ENCODE assay signal across 8 mouse cellular contexts in genomic region chr7:45831128-45831525, GRCm38 (mm10). TPM values are rescaled to one million over a fixed set of nuclear protein-coding genes. Genes with fewer than 3 reads are reported as not detected.
DNase-seq lines count a peak whose midpoint lies in the region; ATAC-seq and TF ChIP-seq lines count a peak whose summit lies in the region.

No protein-coding gene starts in this region.

- H3K4me1 ChIP-seq in heart, embryonic 12.5 days (replicated peaks) = peaks cover 22% of the 10 kb centered on the region
- no peaks in the 10 kb centered on the region for H3K4me1 ChIP-seq in ES-Bruce4 (ENCODE audit: control insufficient read depth, insufficient read depth, low read length)
- H3K4me1 ChIP-seq in forebrain, postnatal 0 days (ENCODE audit: insufficient read depth) = no peaks in the 10 kb centered on the region
- H3K4me1 ChIP-seq in midbrain, embryonic 10.5 days = peaks cover 44% of the 10 kb centered on the region

- TF ChIP-seq EP300 in ES-Bruce4 (IDR thresholded peaks at IDR 0.05; ENCODE audit: insufficient read depth, low read depth, low read length) = no peak

- WGBS in heart, embryonic 12.5 days = 17% methylated on average over 5 of the region's 5 CpGs
- 20% methylated on average over 5 of the region's 5 CpGs for WGBS in forebrain, postnatal 0 days
- WGBS in midbrain, embryonic 10.5 days = 24% methylated on average over 5 of the region's 5 CpGs

- TF ChIP-seq POLR2A in ES-Bruce4 (IDR thresholded peaks at IDR 0.05; ENCODE audit: insufficient read depth, low read length) = no peak

- peak overlapping the region; percentile 94 for H3K4me2 ChIP-seq in heart, embryonic 12.5 days
- peak overlapping the region; percentile 84 for H3K4me2 ChIP-seq in forebrain, postnatal 0 days (ENCODE audit: low read depth)

- peak overlapping the region; percentile 89 for H3K4me3 ChIP-seq in heart, embryonic 12.5 days
- H3K4me3 ChIP-seq in ES-Bruce4 (ENCODE audit: low read depth, low read length) = peak overlapping the region; percentile 91; the same call in 1 of the 2 replicates
- peak overlapping the region; percentile 88 for H3K4me3 ChIP-seq in forebrain, postnatal 0 days (ENCODE audit: low read depth, low read length)
- peak overlapping the region; percentile 89 for H3K4me3 ChIP-seq in midbrain, embryonic 10.5 days

- H3K27ac ChIP-seq in heart, embryonic 12.5 days (ENCODE audit: poor library complexity, severe bottlenecking) = no peak overlapping the region
- no peak overlapping the region for H3K27ac ChIP-seq in ES-Bruce4 (ENCODE audit: insufficient read depth, low read length)
- H3K27ac ChIP-seq in forebrain, postnatal 0 days (ENCODE audit: low read depth, low read length) = peak overlapping the region; percentile 70; the same call in 1 of the 2 replicates
- H3K27ac ChIP-seq in midbrain, embryonic 10.5 days (replicated peaks) = peak overlapping the region; percentile 83

- no peak for ATAC-seq in heart, embryonic 12.5 days (ENCODE audit: insufficient number of reproducible peaks, low FRiP score)
- ATAC-seq in forebrain, postnatal 0 days = peak; percentile 12
- ATAC-seq in CD4-positive, CD25-positive, alpha-beta regulatory T cell, adult 4 months = no peak
- no peak for ATAC-seq in granulocyte monocyte progenitor cell, adult 5-6 weeks (replicated peaks; ENCODE audit: poor library complexity, severe bottlenecking)

- peaks cover 49% of the 10 kb centered on the region for H3K27me3 ChIP-seq in heart, embryonic 12.5 days (replicated peaks)
- peaks cover 14% of the 10 kb centered on the region for H3K27me3 ChIP-seq in ES-Bruce4 (ENCODE audit: control insufficient read depth, insufficient read depth, low read length, poor library complexity, severe bottlenecking)
- H3K27me3 ChIP-seq in forebrain, postnatal 0 days (ENCODE audit: insufficient read depth, low read length) = peaks cover 42% of the 10 kb centered on the region
- peaks cover 52% of the 10 kb centered on the region for H3K27me3 ChIP-seq in midbrain, embryonic 10.5 days (ENCODE audit: low read depth, poor library complexity, severe bottlenecking)

- H3K36me3 ChIP-seq in heart, embryonic 12.5 days = peaks cover 32% of the 10 kb centered on the region
- H3K36me3 ChIP-seq in ES-Bruce4 (ENCODE audit: control insufficient read depth, insufficient read depth, low read length, poor library complexity, severe bottlenecking) = peaks cover 29% of the 10 kb centered on the region
- H3K36me3 ChIP-seq in forebrain, postnatal 0 days (ENCODE audit: insufficient read depth) = peaks cover 27% of the 10 kb centered on the region
- H3K36me3 ChIP-seq in midbrain, embryonic 10.5 days = peaks cover 37% of the 10 kb centered on the region

- no peak for TF ChIP-seq CTCF in ES-Bruce4 (IDR thresholded peaks at IDR 0.05; ENCODE audit: low read depth, low read length)
- no peak for TF ChIP-seq CTCF in forebrain, postnatal 0 days (IDR thresholded peaks at IDR 0.05; ENCODE audit: low read depth)

- DNase-seq in heart, adult 11 months = no peak
- DNase-seq in forebrain, postnatal 0 days = no peak
- no peak for DNase-seq in midbrain, embryonic 10.5 days (ENCODE audit: low spot score)
- DNase-seq in thymus, postnatal 14 days = no peak

- H3K9ac ChIP-seq in heart, embryonic 12.5 days = no peak overlapping the region
- peak overlapping the region; percentile 64 for H3K9ac ChIP-seq in ES-Bruce4 (ENCODE audit: low read depth, poor library complexity, severe bottlenecking)
- peak overlapping the region; percentile 51 for H3K9ac ChIP-seq in forebrain, postnatal 0 days

- no peaks in the 10 kb centered on the region for H3K9me3 ChIP-seq in heart, embryonic 12.5 days (replicated peaks)
- no peaks in the 10 kb centered on the region for H3K9me3 ChIP-seq in ES-Bruce4 (replicated peaks; ENCODE audit: control insufficient read depth, insufficient read depth, low read length, poor library complexity, severe bottlenecking)
- H3K9me3 ChIP-seq in forebrain, postnatal 0 days (ENCODE audit: low read length) = no peaks in the 10 kb centered on the region
- H3K9me3 ChIP-seq in midbrain, embryonic 10.5 days (replicated peaks) = no peaks in the 10 kb centered on the region

RNA-seq across cellular contexts. Expression of gene Grwd1, which starts 0.4 kb away (rescaled TPM):
- polyA plus RNA-seq in heart, embryonic 12.5 days (2016; fragmentation: Nextera tagmentation; extraction: Ambion mirVana) = 43.9 and 46.6 TPM in 2 replicates
- 32.3 and 36.3 TPM in 2 replicates for polyA plus RNA-seq in ES-Bruce4 (2011; ENCODE audit: insufficient read depth, insufficient read length, low read depth, missing spikeins)
- total RNA-seq in forebrain, postnatal 0 days (2014; rRNA removed) = 39.3 and 41.8 TPM in 2 replicates
- 55.9 and 60.7 TPM in 2 replicates for polyA plus RNA-seq in forebrain, postnatal 0 days (2015; fragmentation: Nextera tagmentation; extraction: Ambion mirVana)
- 95.8 and 119 TPM in 2 replicates for polyA plus RNA-seq in midbrain, embryonic 10.5 days (2016; fragmentation: Nextera tagmentation; extraction: Ambion mirVana)
- polyA plus RNA-seq in CD4-positive, CD25-positive, alpha-beta regulatory T cell, adult 4 months (2017; shearing (Covaris generic)) = 10 to 100 TPM; 26.2 to 36.3 TPM
- 30.9 and 33.6 TPM in 2 replicates for total RNA-seq in granulocyte monocyte progenitor cell, adult 5-6 weeks (2014; fragmentation: Nextera tagmentation)
- 21.9 and 27.3 TPM in 2 replicates for total RNA-seq in granulocyte monocyte progenitor cell, adult 5-6 weeks (2017)

RNA-seq across cellular contexts. Expression of gene Kcnj14, which starts 6.5 kb away (rescaled TPM):
- polyA plus RNA-seq in heart, embryonic 12.5 days (2016; fragmentation: Nextera tagmentation; extraction: Ambion mirVana) = 0.63 and 0.70 TPM in 2 replicates
- 0.75 TPM in 1 of 2 replicates, not detected in the other for polyA plus RNA-seq in ES-Bruce4 (2011; ENCODE audit: insufficient read depth, insufficient read length, low read depth, missing spikeins)
- 0.54 and 1.00 TPM in 2 replicates for total RNA-seq in forebrain, postnatal 0 days (2014; rRNA removed)
- polyA plus RNA-seq in forebrain, postnatal 0 days (2015; fragmentation: Nextera tagmentation; extraction: Ambion mirVana) = 0.48 and 1.1 TPM in 2 replicates
- polyA plus RNA-seq in midbrain, embryonic 10.5 days (2016; fragmentation: Nextera tagmentation; extraction: Ambion mirVana) = 0.65 and 0.72 TPM in 2 replicates
- not detected for polyA plus RNA-seq in CD4-positive, CD25-positive, alpha-beta regulatory T cell, adult 4 months (2017; shearing (Covaris generic))
- total RNA-seq in granulocyte monocyte progenitor cell, adult 5-6 weeks (2014; fragmentation: Nextera tagmentation) = 0.47 and 0.71 TPM in 2 replicates
- not detected in 2 replicates for total RNA-seq in granulocyte monocyte progenitor cell, adult 5-6 weeks (2017)

RNA-seq across cellular contexts. Expression of gene Cyth2, which starts 16.7 kb away (rescaled TPM):
- 108 and 115 TPM in 2 replicates for polyA plus RNA-seq in heart, embryonic 12.5 days (2016; fragmentation: Nextera tagmentation; extraction: Ambion mirVana)
- 75.1 and 75.8 TPM in 2 replicates for polyA plus RNA-seq in ES-Bruce4 (2011; ENCODE audit: insufficient read depth, insufficient read length, low read depth, missing spikeins)
- total RNA-seq in forebrain, postnatal 0 days (2014; rRNA removed) = 253 and 270 TPM in 2 replicates
- 282 and 317 TPM in 2 replicates for polyA plus RNA-seq in forebrain, postnatal 0 days (2015; fragmentation: Nextera tagmentation; extraction: Ambion mirVana)
- polyA plus RNA-seq in midbrain, embryonic 10.5 days (2016; fragmentation: Nextera tagmentation; extraction: Ambion mirVana) = 153 and 183 TPM in 2 replicates
- polyA plus RNA-seq in CD4-positive, CD25-positive, alpha-beta regulatory T cell, adult 4 months (2017; shearing (Covaris generic)) = 10 to 100 TPM; 20.8 to 21.4 TPM
- total RNA-seq in granulocyte monocyte progenitor cell, adult 5-6 weeks (2014; fragmentation: Nextera tagmentation) = 32.7 and 36.3 TPM in 2 replicates
- 33.1 and 35.3 TPM in 2 replicates for total RNA-seq in granulocyte monocyte progenitor cell, adult 5-6 weeks (2017)

RNA-seq across cellular contexts. Expression of gene Kdelr1, which starts 41.4 kb away (rescaled TPM):
- 53.4 and 55.5 TPM in 2 replicates for polyA plus RNA-seq in heart, embryonic 12.5 days (2016; fragmentation: Nextera tagmentation; extraction: Ambion mirVana)
- 98.0 and 102 TPM in 2 replicates for polyA plus RNA-seq in ES-Bruce4 (2011; ENCODE audit: insufficient read depth, insufficient read length, low read depth, missing spikeins)
- total RNA-seq in forebrain, postnatal 0 days (2014; rRNA removed) = 129 TPM in 2 replicates
- 45.8 and 49.6 TPM in 2 replicates for polyA plus RNA-seq in forebrain, postnatal 0 days (2015; fragmentation: Nextera tagmentation; extraction: Ambion mirVana)
- polyA plus RNA-seq in midbrain, embryonic 10.5 days (2016; fragmentation: Nextera tagmentation; extraction: Ambion mirVana) = 36.1 and 39.0 TPM in 2 replicates
- polyA plus RNA-seq in CD4-positive, CD25-positive, alpha-beta regulatory T cell, adult 4 months (2017; shearing (Covaris generic)) = 10 to 100 TPM; 21.2 to 27.0 TPM
- 123 and 143 TPM in 2 replicates for total RNA-seq in granulocyte monocyte progenitor cell, adult 5-6 weeks (2014; fragmentation: Nextera tagmentation)
- total RNA-seq in granulocyte monocyte progenitor cell, adult 5-6 weeks (2017) = 65.2 and 72.5 TPM in 2 replicates

RNA-seq across cellular contexts. Expression of gene Sult2b1, which starts 46.7 kb away (rescaled TPM):
- polyA plus RNA-seq in heart, embryonic 12.5 days (2016; fragmentation: Nextera tagmentation; extraction: Ambion mirVana) = 0.23 and 0.40 TPM in 2 replicates
- 5.4 and 6.4 TPM in 2 replicates for polyA plus RNA-seq in ES-Bruce4 (2011; ENCODE audit: insufficient read depth, insufficient read length, low read depth, missing spikeins)
- 6.5 and 8.9 TPM in 2 replicates for total RNA-seq in forebrain, postnatal 0 days (2014; rRNA removed)
- polyA plus RNA-seq in forebrain, postnatal 0 days (2015; fragmentation: Nextera tagmentation; extraction: Ambion mirVana) = 9.6 and 10.0 TPM in 2 replicates
- polyA plus RNA-seq in midbrain, embryonic 10.5 days (2016; fragmentation: Nextera tagmentation; extraction: Ambion mirVana) = 1.1 and 1.5 TPM in 2 replicates
- 1 to 10 TPM; 3.1 to 5.2 TPM for polyA plus RNA-seq in CD4-positive, CD25-positive, alpha-beta regulatory T cell, adult 4 months (2017; shearing (Covaris generic))
- total RNA-seq in granulocyte monocyte progenitor cell, adult 5-6 weeks (2014; fragmentation: Nextera tagmentation) = 1.3 and 3.3 TPM in 2 replicates
- total RNA-seq in granulocyte monocyte progenitor cell, adult 5-6 weeks (2017) = 0.39 TPM in 1 of 2 replicates, not detected in the other

Comparison
In these comparisons a context has a peak if more than half of its experiments do, and no peak if none do; other contexts are left out.
1. H3K27ac ChIP-seq: peak in forebrain, postnatal 0 days (single experiment) and midbrain, embryonic 10.5 days (single experiment); none in heart, embryonic 12.5 days (single experiment) and ES-Bruce4 (single experiment).
2. Peak in every context shown above with its lines, with median percentiles within 50 percentile points of each other: H3K4me3 ChIP-seq.